In the genomic region with DNA sequence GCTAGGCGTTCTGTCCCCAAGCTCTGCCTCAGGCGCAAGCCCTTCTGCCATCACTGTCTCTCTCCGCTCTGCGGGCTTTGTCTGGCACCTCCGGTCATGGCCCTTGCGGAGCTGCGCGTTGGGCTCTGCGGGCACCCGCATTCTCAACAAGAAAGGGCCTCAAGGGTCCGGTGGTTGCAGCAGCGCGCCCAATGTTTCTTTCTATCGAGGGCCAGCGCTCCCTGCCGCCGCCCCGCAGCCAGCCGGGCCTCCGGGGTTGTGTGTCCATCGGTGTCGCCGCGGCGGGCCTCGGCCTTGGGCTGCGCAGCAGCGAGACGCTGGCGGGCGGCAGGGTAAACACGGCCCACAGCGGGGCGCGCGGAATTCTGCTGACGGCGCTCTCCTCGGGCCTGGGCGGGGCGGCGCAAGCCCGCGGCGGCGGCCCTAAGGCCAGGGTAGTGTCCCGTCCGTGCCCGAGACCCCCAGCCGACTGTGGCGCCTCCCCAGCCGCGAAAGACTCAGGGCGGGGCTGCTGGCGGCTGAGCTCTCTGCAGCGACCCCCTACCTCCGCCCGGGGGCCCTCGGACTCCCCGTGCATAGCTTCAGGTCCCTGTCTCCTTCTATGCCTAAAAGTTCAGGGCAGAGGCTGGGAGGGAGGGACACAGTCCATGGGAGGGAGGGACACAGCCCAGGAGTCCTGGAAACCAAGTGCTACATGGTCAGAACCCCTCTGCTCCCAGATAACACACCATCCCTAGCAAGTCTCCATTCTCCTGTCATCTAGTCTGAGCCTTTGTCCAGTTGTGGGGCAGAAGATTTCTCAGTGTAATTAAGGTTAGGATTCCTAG, we compare ENCODE assay signal across 8 mouse cellular contexts.
A peak's percentile ranks its signal among the peaks of the same experiment; 100 is the strongest.
DNase-seq lines count a peak whose midpoint lies in the region; ATAC-seq and TF ChIP-seq lines count a peak whose summit lies in the region.

No protein-coding gene starts in this region.

- H3K9ac ChIP-seq in forebrain, embryonic 11.5 days (ENCODE audit: low read length), result peak overlapping the region; percentile 65

- H3K9me3 ChIP-seq in forebrain, embryonic 11.5 days (ENCODE audit: control insufficient read depth, low read length), result no peaks in the 10 kb centered on the region

- ATAC-seq in forebrain, embryonic 11.5 days (replicated peaks; ENCODE audit: low FRiP score), result peak; percentile 51

- peak overlapping the region; percentile 35 for H3ac ChIP-seq in C2C12 (ENCODE audit: control insufficient read depth, insufficient read length, low read depth)

- intact Hi-C loops in heart, postnatal 14 days (cut with DNase I), result loop anchor here (5.0 kb wide), 2 partner anchors 75 to 80 kb away; a partner anchor contains a TSS

- H3K27me3 ChIP-seq in C2C12 (ENCODE audit: control insufficient read depth, insufficient read depth, insufficient read length), result no peaks in the 10 kb centered on the region
- H3K27me3 ChIP-seq in forebrain, embryonic 11.5 days (ENCODE audit: control insufficient read depth, insufficient read depth, low read length), result peaks cover 25% of the 10 kb centered on the region

- no peaks in the 10 kb centered on the region for H3K79me2 ChIP-seq in C2C12 (ENCODE audit: control insufficient read depth, insufficient read depth)

- H3K4me1 ChIP-seq in brown adipose tissue, adult 24 weeks (ENCODE audit: control insufficient read depth, insufficient read depth, insufficient read length, low read length), result peaks cover 7% of the 10 kb centered on the region
- peaks cover 21% of the 10 kb centered on the region for H3K4me1 ChIP-seq in forebrain, embryonic 11.5 days (replicated peaks; ENCODE audit: control insufficient read depth, insufficient read depth, low read length)

- peak overlapping the region; percentile 49 for H3K4me2 ChIP-seq in forebrain, embryonic 11.5 days (ENCODE audit: low read depth, low read length, severe bottlenecking)

- no peak for TF ChIP-seq CTCF in C2C12 (IDR thresholded peaks at IDR 0.05; ENCODE audit: control insufficient read depth, insufficient read depth, insufficient read length)

- DNase-seq in forebrain, embryonic 11.5 days (ENCODE audit: low spot score), result peak; percentile 74
- DNase-seq in heart, postnatal 14 days, result peak; percentile 63 to 69
- peak; percentile 6 to 29 for DNase-seq in layer of hippocampus, postnatal 25 days (ENCODE audit: extremely low spot score in 1 of 2, low spot score in 1 of 2)
- DNase-seq in lung, postnatal 25 days (ENCODE audit: low spot score), result peak; percentile 35
- DNase-seq in right cerebral cortex, postnatal 14 days, result peak; percentile 36
- no peak for DNase-seq in spleen, postnatal 10 days (ENCODE audit: low spot score in 2 of 2)

- no peak overlapping the region for H3K4me3 ChIP-seq in C2C12 (ENCODE audit: insufficient read depth, poor library complexity, severe bottlenecking)
- peak overlapping the region; percentile 69 for H3K4me3 ChIP-seq in brown adipose tissue, adult 24 weeks (ENCODE audit: insufficient read depth, low read depth, low read length)
- H3K4me3 ChIP-seq in forebrain, embryonic 11.5 days (ENCODE audit: low read depth, low read length), result peak overlapping the region; percentile 24

- H3K36me3 ChIP-seq in C2C12 (ENCODE audit: control insufficient read depth, insufficient read depth), result no peaks in the 10 kb centered on the region
- H3K36me3 ChIP-seq in forebrain, embryonic 11.5 days (ENCODE audit: control insufficient read depth, insufficient read depth, low read length), result no peaks in the 10 kb centered on the region

- no peaks in the 10 kb centered on the region for H3K79me3 ChIP-seq in C2C12 (ENCODE audit: low read depth)

- peak overlapping the region; percentile 89 for H3K27ac ChIP-seq in brown adipose tissue, adult 24 weeks (replicated peaks; ENCODE audit: low read depth, low read length)
- peak overlapping the region; percentile 64 for H3K27ac ChIP-seq in forebrain, embryonic 11.5 days (ENCODE audit: low read depth, low read length)

- 14% methylated on average over 58 of the region's 60 CpGs for WGBS in forebrain, embryonic 11.5 days

TF ChIP-seq in C2C12, 6 proteins besides CTCF, POLR2A, EP300 and RAD21:
- TF ChIP-seq FOSL1 (IDR thresholded peaks at IDR 0.05; ENCODE audit: insufficient read depth, low read length, poor library complexity, severe bottlenecking) (no peak), MYOG (IDR thresholded peaks at IDR 0.05; ENCODE audit: control insufficient read depth, extremely low read depth, insufficient read length) (no peak), MAX (IDR thresholded peaks at IDR 0.05) (no peak), MYOD1 (IDR thresholded peaks at IDR 0.05; ENCODE audit: control insufficient read depth, insufficient read length, low read depth) (no peak), USF1 (IDR thresholded peaks at IDR 0.05; ENCODE audit: low read depth) (no peak), CEBPB (IDR thresholded peaks at IDR 0.05; ENCODE audit: low read depth) (no peak)

Comparison
In these comparisons a context has a peak if more than half of its experiments do, and no peak if none do; other contexts are left out.
1. DNase-seq: peak in forebrain, embryonic 11.5 days (single experiment), heart, postnatal 14 days (2 of 2), layer of hippocampus, postnatal 25 days (2 of 2), lung, postnatal 25 days (single experiment) and right cerebral cortex, postnatal 14 days (single experiment); none in spleen, postnatal 10 days (0 of 2).